Mouse (Mus musculus) thymus, postnatal 36 days (tissue): ENCODE results near the gene Rpl28.

Source experiments
- DNase-seq, 2 experiments: peaks; one replicate each; pipeline ENCODE4 v3.0.0; 2022; ENCODE audit warnings: mixed read lengths in 2 of 2

Rpl28 gene

GRCm38 (mm10) chr7:4792278-4793212, at the start of gene Rpl28:
Gene Rpl28, plus strand, starts transcription at chr7:4792874.
- peak; percentile 91 to 95 for DNase-seq

- DNase-seq = no peak
These were observed 49.3 kb upstream of the Rpl28 start for GRCm38 (mm10) chr7:4743354-4743753.

GRCm38 (mm10) chr7:4744886-4745285, 47.8 kb upstream of the Rpl28 start:
- DNase-seq = no peak

GRCm38 (mm10) chr7:4746326-4746980, 46.2 kb upstream of the Rpl28 start:
- no peak for DNase-seq

- no peak for DNase-seq
These were observed 45.3 kb upstream of the Rpl28 start for GRCm38 (mm10) chr7:4747156-4747899.

- DNase-seq = no peak
These were observed 44.4 kb upstream of the Rpl28 start for GRCm38 (mm10) chr7:4748321-4748720.

- no peak for DNase-seq
These were observed 43.5 kb upstream of the Rpl28 start for GRCm38 (mm10) chr7:4749169-4749568.

- DNase-seq = peak; percentile 23 to 44
These were observed 40.5 kb upstream of the Rpl28 start for GRCm38 (mm10) chr7:4751971-4752820.

GRCm38 (mm10) chr7:4752821-4753570, 39.7 kb upstream of the Rpl28 start, which contains the start of gene Cox6b2:
Gene Cox6b2, minus strand, starts transcription at chr7:4753094.
- peak; percentile 83 to 91 for DNase-seq

- no peak for DNase-seq
These were observed 33.0 kb upstream of the Rpl28 start for GRCm38 (mm10) chr7:4759670-4760069.

- no peak for DNase-seq
These were observed 27.5 kb upstream of the Rpl28 start for GRCm38 (mm10) chr7:4764946-4765710.

GRCm38 (mm10) chr7:4771202-4771601, 21.5 kb upstream of the Rpl28 start, which contains the start of gene Fam71e2:
Gene Fam71e2, minus strand, starts transcription at chr7:4771302.
- no peak for DNase-seq

- DNase-seq = no peak
These were observed 16.5 kb upstream of the Rpl28 start for GRCm38 (mm10) chr7:4776131-4776530.

GRCm38 (mm10) chr7:4776861-4777830, 15.5 kb upstream of the Rpl28 start:
- DNase-seq = peak; percentile 29 to 52

GRCm38 (mm10) chr7:4777851-4778637, 14.6 kb upstream of the Rpl28 start:
- no peak for DNase-seq

- DNase-seq = no peak
These were observed 12.8 kb upstream of the Rpl28 start for GRCm38 (mm10) chr7:4779921-4780320.

- DNase-seq = no peak
These were observed 10.5 kb upstream of the Rpl28 start for GRCm38 (mm10) chr7:4782130-4782529.

GRCm38 (mm10) chr7:4782759-4783158, 9.9 kb upstream of the Rpl28 start, which contains the start of the genes Il11 and Tmem190:
Gene Il11, minus strand, starts transcription at chr7:4782859.
Gene Tmem190, plus strand, starts transcription at chr7:4782937.
- DNase-seq = no peak
